Mouse (Mus musculus) layer of hippocampus, adult 8-10 months (tissue): ENCODE data around the gene Gga1. TPM values are rescaled to one million over a fixed set of nuclear protein-coding genes. Genes with fewer than 3 reads are reported as not detected.
A peak's percentile ranks its signal among the peaks of the same experiment; 100 is the strongest.

Experiments
- DNase-seq, 2 experiments: peaks; one replicate each; pipeline ENCODE4 v3.0.0; 2022; ENCODE audit warnings: low spot score in 2 of 2
- total RNA-seq, 4 experiments: library from RNA; stranded (reverse); gene quantifications; 2 replicates each; pipeline ENCODE4 v1.2.4; 2022

The Gga1 gene
- total RNA-seq, 4 experiments from 2014 or later, result 59.2 to 63.9 (median 62.6) TPM

DNA sequence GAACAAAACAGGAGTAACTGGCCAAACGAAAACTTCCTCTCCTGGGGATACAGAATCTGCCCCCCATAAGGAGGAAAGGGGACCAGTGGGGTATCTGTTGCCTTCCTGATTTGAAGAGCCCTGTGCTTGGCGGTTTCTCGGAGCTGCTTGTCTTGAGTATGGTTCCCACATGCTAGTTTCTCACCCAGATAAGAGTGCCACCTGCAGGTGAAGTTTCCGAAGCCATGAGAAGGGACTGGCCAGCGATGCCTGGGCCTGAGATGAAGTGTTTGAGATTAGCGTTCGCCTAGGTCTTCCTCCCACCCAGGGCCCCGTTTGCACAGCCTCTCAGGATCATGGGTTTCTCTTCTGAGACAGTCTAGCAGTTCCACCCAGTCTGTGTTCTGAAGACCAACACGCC lies 35.0 kb downstream of the Gga1 start:
- DNase-seq, result no peak

DNA sequence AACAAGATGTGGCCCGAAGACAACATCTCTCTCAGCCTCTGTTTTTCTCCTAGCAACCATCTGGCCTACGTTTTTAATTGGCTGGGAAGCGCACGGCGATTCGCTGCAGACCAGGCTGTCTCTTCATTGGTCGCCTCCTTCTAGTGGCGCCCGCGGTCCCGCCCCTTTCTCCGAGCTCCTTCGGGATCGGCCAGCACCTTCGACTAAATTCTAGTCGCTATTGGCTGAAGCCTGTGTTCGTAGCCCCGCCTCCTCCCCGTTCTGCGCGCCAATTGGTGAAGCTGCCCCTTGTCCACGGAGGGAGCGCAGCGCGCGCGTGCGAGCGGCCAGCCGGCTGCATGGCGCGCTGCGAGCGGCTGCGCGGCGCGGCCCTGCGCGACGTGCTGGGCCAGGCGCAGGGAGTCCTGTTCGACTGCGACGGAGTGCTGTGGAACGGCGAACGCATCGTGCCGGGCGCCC lies 36.7 kb downstream of the Gga1 start, which contains the start of gene Pdxp:
Pdxp (plus strand) TSS at position 288 of the 459 bp plus-strand sequence.
- peak; percentile 97 to 98 for DNase-seq

DNA sequence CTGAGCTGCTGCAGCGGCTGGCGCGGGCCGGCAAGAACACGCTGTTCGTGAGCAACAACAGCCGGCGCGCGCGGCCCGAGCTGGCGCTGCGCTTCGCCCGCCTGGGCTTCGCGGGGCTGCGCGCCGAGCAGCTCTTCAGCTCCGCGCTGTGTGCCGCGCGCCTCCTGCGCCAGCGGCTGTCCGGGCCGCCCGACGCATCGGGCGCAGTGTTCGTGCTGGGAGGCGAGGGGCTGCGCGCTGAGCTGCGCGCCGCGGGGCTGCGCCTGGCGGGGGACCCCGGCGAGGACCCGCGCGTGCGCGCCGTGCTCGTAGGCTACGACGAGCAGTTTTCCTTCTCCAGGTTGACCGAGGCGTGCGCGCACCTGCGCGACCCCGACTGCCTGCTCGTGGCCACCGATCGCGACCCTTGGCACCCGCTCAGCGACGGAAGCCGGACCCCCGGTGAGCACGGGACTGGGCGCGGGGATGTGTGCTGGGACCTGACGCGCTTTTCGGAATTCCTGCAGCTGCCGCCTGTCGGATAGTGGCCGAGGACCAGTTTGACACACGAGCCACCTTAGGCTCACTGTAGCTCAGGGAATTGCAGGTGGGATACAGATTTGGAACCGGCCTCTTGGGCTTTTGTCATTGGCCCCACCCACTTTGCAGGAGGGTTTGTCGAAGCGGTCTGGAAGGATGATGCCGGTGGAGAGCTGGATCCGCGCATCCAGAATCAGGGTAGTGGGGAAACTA lies 37.3 kb downstream of the Gga1 start:
- no peak for DNase-seq

DNA sequence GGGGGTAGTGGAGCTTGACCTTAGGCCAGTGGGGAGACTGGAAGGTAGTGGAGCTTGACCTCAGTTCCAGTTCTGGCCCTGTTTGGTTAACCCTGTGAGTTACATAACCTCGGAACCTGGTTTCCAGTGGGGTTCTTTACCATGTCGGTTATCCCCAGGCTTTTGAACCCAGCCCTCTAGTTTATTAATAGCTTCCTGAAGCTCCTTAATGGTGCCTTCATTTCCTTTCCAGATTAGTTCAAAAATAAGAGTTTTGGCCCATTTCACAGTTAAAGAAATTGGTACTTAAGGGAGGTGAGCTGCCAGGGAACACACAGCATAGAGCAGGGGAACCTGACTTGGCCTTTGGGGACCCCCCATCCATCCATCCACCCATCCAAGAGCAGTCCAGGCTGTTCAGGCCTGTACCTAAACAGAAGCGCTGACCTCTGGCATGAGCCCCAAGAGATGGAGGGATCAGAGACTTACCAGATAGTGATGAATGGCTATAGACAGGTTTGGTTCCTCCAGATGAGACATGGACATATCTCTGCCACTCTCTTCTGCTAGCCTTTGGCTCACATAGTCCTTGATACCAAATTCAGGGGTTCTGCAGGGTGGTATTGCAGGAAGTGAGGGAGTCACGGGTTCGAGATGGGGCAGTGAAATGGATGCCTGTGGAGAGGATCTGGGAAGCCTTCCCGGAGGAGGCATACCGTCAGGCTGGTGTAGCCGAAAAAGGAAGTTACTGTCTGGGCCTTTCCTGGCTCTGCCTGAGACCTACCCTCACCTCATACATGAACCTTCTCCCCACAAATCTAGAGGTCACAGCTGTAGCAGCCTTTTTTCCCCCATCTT lies 38.1 kb downstream of the Gga1 start:
- no peak for DNase-seq

DNA sequence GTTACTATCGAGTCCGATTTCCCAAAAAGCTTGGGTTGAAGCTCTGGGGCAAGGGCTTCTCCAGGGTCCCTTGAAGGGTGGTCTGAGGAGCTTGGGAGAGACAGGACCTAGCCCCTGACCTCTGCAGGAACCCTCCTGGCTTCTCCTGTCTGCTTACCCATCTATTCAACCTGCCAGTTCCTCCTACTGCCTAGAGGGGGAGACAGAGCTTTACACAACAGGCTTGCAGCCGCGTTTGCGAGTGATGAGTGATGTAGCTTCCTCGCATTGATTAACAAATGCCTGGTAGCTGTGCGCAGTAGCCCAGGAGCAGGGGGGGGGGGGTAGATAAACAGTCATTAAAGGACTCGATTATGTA lies 38.6 kb downstream of the Gga1 start:
- peak; percentile 79 to 80 for DNase-seq

DNA sequence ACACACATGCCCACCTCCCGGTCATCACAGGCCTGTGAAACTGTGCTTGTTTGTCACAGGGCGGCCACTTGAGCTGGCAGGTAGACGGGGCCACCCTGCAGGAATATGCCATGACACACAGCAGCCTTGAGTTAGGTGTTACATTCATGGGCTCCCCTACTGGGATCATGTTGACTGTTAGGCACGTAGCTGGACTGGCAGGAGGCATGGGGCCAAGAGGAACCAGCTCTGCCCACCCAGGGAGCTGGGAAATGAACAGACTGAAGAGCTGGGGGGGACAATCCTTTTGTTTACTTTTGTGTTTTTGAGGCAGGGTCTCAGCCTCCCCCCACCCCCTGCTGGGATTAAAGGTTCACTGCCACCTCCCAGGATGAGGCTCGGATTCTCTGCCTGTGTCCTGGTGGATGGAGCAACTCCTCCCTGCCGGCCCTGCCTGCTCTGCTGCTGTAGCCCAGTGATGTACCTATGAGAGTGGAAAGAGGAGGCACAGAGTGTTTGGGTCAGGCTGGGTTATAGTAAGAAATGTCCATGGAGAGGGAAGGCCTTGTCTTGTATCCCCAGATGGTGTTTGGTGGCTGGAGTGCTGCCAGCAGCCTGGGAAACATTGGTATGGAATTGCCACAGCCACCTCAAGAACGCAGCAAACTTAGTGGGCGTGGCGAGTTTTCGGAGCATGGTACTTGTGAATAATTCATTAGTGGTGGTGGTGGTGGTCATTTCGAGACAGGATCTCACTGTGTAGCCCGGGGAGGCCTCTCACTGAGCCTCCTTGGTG lies 39.2 kb downstream of the Gga1 start:
- no peak for DNase-seq

DNA sequence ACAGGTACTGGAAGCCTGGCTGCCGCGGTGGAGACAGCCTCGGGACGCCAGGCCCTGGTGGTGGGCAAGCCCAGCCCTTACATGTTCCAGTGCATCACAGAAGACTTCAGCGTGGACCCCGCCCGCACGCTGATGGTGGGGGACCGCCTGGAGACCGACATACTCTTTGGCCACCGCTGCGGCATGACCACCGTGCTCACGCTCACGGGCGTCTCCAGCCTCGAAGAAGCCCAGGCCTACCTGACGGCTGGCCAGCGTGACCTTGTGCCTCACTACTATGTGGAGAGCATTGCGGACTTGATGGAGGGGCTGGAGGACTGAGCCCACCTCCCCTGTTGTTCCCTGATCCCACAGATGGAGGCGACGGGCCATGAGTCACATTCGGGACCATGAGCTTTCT lies 41.1 kb downstream of the Gga1 start:
- no peak for DNase-seq

DNA sequence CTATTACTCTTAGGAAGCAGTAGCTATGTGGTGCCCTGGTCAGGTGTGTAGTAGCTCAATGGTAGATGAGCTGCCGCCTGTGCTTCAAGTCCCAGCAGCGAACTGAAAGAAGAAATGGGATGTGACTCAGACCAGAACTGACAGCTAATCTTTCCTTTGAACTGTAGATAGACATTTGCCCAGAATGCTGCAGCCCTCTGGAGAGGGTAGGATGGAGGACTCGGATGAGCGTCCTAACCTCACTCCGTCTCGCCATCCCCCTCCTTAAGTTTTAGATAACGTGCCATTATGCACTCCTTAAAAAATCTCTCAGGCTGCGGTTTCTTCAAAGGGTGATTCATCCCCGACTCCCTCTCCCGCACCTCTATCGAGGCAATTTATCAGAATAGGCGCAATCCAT lies 42.9 kb downstream of the Gga1 start:
- DNase-seq, result no peak

DNA sequence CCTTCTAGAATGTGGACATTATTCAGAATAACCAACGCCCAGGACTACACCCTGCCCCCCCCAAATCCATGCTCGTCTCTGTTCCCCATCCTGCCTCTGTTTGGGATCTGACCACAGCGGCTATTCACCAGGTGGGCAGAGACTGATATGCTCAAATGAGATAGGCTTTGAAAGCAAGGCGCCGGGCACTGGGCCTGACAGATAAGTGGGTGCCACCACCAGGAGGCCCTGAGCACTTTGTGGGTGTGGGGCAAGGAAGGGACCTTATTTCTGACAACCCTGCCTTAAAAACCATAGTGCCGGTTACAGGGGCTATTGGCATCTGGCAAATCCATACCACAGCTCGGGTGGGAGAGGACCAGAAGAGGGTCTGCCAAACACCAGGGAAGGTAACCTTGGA lies 45.7 kb downstream of the Gga1 start:
- no peak for DNase-seq

DNA sequence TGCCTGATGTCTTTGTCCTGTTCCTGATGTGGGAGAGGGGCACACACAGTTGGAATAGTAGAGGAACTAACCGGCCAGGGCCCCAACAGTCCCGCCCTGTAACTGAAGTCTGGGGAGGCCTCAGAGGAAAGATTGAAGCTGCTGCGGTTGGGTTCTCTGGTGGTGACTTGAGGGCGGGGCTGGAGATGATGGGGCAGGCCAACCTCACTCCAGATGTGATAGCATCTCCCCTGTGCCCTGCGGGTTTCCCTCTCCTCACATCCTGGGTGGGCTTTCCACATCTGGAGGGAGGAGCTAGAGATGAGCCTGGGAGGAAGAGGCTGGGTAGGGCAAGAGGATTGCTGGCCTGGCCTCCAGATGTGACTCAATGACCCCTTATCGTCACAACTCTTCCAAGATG lies 46.6 kb downstream of the Gga1 start:
- no peak for DNase-seq

DNA sequence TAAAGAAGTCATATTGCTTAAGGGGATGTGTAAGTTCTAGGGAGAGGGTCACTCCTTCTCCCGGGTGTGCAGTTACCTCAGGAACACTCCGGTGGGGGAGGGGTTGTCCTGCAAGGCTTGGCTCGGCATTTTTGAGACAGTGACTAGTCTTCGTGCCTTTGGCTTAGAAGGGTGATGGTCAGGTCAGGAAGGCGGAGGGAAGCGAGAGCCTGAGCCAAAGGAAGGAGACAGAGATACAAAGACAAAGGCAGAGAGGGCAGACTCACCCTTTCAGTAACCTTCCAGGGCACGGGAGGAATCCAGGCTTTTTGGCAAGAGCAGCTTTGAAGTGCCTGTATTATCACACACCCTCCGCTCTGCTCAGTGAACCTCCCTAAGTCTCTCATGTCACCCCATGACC lies 48.1 kb downstream of the Gga1 start:
- DNase-seq, result no peak

DNA sequence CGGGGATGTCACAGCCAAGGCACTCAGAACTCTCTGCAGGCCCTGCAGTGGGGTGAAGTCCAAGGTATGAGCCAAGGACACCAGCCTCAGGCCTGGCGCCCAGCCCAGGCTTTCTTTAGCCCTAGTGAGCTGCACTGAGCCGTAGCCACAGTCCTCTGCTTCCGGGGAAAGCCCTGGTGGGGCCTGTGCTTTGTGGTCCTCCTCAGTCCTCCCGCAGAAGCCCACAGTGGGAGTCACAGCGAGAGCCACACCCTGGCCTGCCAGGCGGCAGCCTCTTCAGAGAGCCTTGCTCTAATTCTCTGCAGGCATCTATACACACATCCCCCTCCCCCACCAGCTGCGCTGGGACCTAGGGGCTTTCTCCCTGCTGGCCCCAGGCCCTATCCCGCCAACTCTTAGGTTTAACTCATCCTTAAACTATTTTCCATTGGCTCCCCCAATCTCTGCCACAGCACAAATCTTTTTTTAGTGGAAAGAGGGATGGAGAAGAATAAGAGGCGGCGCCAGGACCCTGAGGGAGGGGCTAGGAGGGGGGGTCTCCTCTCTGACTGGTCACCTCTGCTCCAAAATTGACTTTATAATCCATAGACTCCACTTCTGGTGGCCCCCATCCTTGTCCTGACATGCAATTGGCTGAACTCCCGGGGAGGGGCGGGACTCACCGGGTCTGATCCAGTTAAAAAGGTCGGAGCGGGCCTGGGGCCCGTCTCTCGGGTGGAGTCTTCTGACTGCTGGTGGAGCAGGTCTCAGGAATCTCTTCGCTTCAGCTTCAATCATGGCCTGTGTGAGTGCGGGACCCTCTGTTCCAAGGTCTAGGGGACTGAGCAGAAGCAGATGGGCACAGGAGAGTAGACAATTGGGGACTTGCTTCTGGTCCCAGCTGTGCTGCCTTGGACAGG lies 49.3 kb downstream of the Gga1 start, which contains the start of gene Lgals1:
Lgals1 (plus strand) TSS at position 705 of the 899 bp plus-strand sequence.
- DNase-seq, result peak in 1 of 2 experiments; percentile 55

DNA sequence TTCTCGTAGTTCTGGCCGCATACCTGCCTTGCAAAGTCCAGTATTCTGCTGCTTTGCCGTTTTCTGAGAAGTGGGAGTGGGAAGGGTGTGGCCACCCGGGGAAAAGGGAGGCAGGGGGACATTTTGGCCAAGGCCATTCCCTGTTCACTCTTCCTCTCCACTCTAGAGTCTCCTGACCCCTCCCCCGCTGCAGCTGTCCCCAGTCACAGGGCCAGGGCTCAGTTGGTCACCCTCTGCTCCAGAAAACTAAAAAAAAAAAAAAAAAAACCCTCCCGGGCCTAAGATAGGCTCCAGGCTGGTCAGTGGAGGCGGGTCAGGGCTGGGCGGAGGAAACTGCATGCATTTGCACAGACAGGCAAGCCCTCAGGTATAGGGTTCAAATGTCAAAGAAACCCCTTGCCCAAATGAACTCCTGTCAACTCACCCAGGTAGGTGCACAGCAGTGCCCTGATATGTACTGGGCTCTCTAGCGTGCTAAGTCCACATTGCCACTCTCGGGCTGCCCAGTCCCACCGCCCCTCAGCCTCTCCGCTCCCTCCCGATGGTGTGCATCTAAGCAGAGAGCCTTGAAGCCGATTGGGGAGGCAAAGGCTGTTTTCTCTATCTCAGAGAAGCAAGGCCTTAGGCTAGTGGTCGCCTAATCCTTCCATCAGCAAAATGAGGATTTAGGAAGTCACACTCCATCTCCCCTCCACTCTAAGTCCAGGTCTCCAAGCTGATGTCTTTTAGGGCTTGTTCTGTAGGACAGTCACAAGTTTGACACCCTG lies 50.2 kb downstream of the Gga1 start:
- no peak for DNase-seq

DNA sequence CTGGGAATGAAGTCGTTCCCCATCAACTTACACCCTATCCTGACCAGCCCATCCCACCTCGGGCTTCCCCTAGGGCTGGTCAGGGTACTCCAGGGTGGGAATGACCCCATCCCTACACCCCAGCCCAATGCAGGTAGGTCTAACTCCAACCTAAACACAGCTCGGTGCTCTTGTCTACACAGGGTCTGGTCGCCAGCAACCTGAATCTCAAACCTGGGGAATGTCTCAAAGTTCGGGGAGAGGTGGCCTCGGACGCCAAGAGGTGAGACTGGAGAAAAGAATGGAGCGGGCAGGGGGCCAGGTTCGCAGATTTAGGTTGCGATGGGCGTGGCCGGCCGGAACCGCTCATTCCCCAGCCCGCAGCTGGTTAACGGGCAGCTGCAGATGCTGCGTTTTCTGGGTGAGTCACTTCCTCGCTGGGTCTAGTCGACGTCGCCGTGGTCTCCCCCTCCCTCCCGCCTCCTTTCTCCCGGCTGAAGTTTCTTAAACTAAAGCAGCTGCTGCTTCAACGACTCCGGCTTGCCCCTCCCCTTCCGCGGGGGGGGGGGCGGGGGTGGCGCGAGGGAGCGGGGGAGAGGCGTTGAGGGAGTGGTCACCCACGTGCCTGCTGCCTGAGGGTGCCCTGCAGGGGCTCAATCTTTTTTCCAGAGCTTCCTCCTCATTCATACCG lies 50.9 kb downstream of the Gga1 start:
- no peak for DNase-seq

DNA sequence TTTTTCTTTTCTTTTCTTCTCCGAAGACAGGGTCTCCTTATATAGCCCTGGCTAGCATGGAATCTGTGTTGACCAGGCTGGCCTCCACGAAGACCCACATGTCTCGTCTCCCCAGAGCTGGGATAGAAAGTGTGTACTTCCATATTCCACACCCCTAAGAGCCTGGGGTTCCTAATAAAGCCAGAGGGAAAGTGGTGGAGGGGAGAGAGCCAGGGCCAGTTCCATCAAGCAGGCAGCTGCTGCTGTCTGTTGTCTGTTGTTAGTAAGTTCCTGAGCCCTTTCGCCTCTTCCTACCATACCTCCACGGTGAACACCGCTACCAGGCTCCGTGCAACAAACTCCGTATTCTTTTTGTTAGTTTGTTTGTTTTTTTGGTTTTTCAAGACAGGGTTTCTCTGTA lies 51.5 kb downstream of the Gga1 start:
- DNase-seq, result no peak

DNA sequence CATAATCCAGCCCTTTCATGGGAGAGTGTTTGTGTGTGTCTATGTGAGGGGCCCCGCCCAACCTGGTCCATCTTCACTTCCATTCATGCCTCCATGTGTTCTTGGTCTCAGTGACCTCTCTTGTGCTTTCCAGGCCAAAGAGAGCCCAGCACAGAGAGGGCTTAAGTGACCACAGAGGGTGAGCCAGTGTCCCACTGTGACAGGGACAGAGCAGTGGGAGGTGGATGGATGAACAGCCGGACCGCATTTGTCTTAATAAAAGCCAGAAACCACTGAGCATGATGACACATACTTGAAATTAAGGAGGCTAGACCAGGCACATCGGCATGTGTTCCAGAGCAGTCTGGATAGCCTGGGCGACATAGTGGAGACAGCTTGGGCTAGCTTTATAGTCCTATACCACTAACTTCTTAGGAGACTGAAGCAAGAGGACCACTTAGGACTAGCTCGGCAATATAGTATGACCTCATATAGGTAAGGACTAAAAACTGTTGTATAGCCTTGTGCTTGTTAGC lies 53.3 kb downstream of the Gga1 start:
- DNase-seq, result no peak

DNA sequence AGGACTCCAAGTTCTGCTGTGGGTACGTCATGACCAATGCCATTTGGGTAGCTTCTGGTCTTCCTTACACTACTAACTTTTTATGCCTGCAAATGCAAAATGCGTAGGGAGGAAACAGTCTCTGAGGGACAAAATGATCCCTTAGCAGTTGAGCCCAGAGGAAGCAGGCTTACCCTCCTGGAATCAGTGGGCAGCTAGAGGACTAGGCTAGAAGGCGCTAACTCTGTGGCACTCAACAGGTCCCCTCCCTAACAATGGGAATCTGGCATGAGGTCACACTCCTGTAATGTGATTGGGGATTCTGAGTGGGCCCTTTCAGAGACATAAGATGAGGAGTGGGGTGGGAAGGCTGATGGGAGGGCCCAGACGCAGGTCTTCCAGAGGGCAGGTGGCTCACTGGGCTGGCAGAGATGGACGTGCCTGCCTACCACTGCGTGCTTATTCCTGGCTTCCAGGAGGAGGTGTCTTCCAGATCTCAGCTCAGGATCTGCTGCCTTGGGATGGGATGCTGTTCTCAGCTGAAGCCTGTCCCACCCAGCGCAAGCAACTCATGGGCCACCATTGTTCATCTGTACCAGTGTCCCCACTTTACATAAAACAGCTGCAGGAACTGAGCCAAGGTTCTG lies 53.9 kb downstream of the Gga1 start:
- no peak for DNase-seq

DNA sequence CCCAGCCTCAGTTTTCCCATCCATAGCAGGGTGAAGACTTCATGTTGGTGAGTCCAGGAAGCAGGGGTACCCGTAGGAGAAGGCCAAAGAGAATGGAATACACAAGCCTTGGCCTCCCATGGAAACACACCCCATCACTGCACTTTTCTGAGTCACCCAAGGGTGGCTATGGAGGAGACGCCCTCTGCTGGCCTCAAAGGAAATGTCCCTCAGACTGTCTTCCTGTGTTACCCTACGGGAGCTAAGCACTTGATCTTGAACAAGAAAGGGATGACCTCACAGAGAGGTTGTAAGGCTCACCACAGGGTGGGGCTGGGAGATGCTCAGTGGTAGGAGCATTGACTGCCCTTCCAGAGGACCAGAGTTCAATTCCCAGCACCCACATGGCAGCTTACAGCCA lies 54.6 kb downstream of the Gga1 start:
- DNase-seq, result no peak
